Mouse (Mus musculus): ENCODE data around the gene Zmynd11.

The Zmynd11 gene

GRCm38 (mm10) chr13:9650580-9650979, 114.5 kb downstream of the Zmynd11 start:
- DNase-seq = no peak

- DNase-seq = no peak
These were observed 115.2 kb downstream of the Zmynd11 start for GRCm38 (mm10) chr13:9649894-9650293.

- no peak for DNase-seq
These were observed 116.4 kb downstream of the Zmynd11 start for GRCm38 (mm10) chr13:9648716-9649115.

- no peak for DNase-seq
These were observed 127.2 kb downstream of the Zmynd11 start for GRCm38 (mm10) chr13:9637949-9638348.

DNA sequence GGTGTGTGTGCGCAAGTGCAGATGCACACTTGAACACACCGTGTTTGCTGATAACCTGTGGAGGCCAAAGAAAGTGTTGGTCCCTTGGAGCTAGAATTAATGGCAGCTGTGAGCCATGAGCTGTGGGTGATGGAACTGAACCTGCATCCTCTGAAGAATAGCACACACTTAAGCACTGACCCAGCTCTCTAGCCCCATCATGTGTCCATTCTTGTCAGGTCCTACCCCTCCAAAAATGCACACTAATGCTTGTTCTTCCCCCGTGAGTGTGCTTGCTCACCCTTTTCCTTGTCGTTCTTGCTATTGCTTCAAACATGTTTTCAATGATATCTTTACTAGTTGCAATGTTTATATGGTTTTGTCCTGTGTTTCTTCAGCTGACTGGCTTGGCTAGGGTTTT, 128.6 kb downstream of the Zmynd11 start:
- no peak for DNase-seq

DNA sequence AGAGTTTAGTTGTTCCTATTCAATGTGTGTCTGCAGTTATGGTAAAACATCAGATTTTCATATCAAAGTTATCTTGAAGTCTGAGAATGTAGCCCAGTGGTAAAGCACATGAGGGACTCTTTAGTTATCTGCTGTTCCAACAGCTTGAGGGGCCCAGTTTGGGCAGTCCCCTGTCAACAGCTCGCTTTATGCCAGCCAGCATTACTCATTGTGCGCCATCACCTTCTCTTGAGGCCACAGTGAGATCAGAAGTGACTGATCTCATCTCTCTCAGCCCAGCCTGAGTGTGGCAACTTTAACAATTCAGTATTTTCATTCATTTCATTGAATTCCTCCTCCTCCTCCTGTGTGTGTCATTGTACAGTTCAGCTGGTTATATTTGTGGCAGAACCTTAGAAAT, 129.2 kb downstream of the Zmynd11 start:
- DNase-seq = no peak
